Mouse (Mus musculus) kidney, postnatal 10 days (tissue): ENCODE results near the gene Kcnq4.
A peak's percentile ranks its signal among the peaks of the same experiment; 100 is the strongest.

Experiments
- DNase-seq: peaks from one replicate; pipeline ENCODE4 v3.0.0; 2021; ENCODE audit warnings: mixed read lengths

Kcnq4 gene

DNA sequence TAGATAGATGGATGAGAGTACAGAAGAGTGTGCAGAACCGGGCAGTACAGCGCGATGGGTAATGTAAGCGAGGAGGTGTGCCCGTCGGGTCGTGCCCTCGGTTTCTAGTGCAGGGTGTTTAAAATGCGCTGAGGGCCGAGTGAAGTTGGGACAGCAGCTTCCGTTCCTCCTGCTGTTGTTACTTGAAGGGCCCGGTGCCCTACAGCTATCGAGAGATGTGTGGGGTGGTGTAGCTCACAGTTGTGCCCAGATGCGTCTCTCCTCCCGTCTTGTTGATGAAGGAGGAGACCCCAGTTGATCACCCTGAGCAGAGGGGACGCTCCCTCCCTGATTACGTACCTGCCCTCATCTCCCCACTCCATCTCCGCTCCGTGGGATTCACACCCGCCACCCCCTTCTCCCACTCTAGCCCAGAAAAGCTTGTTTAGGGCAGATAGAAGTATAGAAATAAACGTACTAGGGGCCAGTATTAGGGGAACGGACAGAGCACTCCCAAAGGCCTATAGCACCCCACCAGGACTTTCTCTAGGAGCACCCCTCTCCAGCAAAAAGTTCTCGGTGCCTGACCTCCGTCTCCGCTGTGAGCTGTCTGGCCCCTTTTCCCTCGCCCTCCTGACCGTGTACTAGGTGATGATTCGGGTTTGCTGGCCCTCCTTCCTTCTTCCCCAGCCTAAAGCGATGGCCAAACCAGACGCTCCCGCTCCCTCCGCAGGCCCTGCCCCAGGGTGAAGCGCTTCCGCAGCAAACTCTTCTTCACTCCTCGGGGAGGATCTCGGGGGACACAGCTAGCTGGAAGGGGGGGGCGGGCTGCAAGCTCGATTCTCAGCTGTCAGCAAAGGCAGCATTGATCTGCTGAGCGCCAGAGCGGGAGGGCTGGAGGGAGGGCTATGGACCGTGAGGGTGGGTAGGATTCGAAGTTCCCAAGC lies at the start of gene Kcnq4:
Gene Kcnq4, minus strand, starts transcription at position 672 of the 926 bp plus-strand sequence.
- DNase-seq: no peak

DNA sequence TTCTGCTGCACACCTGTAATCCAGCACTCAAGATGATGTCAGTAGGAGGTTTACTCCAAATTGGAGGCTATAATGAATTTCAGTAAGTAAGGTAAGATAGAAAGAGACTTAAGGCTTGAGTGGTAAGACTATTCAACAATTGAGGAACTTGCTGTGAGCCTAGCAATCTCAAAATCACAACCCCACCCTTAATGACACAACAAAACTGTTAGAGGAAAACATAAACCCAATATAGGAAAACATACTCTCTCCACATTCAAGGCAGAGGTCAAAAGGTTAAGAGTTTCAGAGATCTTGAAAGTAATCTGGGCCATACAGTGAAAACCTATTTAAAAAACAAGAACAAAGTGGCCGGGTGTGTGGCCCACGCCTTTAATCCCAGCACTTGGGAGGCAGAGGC lies 48.3 kb upstream of the Kcnq4 start:
- DNase-seq: no peak

DNA sequence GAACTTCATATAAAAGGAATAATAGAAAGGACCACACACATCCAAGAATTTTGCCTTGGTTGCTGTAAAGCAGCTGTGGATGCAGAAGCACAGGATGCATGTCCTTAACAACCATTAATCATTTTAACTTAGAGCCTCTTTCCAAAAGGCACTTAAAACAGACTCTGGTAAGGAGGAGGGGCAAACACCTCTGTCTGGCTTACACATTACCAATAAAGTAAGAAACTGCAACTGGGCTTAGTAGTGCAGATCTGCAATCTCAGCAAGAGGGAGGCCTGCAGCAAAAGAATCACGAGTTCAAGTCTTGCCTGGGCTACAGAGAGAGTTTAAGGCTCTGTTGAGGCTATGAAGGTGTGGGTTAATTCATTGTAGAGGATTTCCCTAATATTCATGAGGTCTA lies 47.2 kb upstream of the Kcnq4 start:
- no peak for DNase-seq

DNA sequence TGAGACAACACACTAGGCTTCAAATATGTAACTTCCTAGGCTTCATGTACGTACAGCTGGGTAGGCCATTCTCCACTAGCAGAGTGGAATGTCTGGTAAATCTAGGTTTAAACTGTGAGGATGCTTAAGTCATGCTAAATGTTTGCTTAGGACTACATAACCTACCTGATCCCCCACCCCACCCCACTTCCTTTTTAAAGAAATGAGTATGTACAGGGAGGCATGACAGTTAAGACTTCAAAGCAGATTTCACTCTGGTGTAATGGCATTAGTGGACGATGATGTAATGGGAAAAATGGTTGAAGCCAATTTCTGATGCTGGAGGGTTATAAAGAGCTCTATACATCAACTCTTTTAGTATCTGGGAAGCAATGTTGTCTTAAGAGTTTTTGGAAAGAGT lies 44.5 kb upstream of the Kcnq4 start:
- no peak for DNase-seq

DNA sequence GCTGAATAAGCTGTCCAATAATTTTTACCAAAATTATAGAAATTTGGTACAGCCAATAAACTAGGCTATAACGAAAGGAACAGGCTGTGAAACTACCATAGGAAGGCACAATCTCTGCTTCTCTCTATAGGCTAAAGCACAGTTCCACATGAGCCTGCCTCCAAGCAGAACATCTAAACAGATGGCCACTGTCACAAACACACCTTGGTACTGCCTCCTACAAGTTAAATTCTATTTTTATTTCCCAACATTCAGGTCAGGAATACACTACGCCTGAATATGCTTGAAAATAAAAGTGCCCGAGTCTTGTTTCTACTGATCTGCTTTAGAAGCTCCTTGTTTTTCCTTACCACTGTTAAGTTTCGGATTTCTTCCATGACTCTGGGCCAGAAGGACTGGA lies 41.6 kb upstream of the Kcnq4 start:
- no peak for DNase-seq

DNA sequence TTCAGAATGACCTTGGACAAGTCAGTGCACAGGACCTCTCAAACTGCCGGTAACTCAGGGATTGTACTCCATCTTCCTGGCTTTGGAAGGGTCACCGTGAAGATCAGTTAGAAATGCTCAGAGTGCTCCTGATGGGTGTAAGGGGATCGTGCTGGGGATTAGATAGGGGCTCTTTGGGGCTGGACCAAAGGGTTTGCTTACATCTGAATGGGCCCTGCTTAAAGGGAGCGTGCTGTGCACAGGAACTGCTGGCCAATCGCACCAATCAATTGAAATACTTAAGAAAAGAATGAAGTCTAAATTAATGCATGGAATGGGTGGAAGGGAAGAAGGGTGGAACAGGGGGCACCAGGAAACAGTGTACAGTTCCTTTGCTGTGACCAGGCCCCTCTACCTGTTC lies 7.4 kb upstream of the Kcnq4 start:
- no peak for DNase-seq

DNA sequence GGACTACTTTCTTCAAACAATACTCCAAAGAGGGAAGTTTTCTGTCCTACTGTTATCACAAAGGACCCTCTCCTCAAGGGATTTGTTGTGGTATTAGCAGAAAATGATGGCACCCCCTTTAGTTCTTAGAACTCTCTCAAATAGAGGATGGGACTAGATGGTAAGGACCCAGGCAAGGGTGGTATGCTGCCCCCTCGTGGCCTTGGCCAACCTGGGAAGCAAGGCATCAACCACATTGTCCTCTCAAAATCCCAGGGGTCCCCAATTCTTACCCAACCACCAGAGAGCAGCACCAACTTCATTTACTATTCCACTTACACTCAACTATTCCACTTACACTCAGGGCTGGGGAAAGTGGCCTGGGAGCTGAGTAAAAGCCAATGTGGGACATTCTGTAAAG lies 6.9 kb upstream of the Kcnq4 start:
- DNase-seq: peak; percentile 86

DNA sequence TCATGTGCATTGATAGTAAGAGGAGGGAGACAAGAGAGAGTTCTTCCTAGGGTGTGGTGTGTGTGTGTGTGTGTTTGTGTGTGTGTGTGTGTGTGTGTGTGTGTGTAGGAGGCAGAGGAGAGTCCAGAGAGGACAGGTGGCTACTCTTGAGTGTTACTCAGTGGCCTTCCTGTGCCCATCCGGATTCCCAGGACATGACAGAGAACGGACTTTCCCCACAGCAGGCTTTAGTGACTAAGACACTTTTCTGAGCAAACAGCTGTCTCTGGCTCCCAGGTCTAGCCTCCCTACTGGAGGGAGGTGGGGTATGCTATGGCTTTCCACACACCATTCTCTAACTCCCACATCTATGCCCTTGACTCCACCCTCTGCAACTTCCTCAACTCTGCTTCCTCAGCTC lies 1.2 kb upstream of the Kcnq4 start:
- no peak for DNase-seq

DNA sequence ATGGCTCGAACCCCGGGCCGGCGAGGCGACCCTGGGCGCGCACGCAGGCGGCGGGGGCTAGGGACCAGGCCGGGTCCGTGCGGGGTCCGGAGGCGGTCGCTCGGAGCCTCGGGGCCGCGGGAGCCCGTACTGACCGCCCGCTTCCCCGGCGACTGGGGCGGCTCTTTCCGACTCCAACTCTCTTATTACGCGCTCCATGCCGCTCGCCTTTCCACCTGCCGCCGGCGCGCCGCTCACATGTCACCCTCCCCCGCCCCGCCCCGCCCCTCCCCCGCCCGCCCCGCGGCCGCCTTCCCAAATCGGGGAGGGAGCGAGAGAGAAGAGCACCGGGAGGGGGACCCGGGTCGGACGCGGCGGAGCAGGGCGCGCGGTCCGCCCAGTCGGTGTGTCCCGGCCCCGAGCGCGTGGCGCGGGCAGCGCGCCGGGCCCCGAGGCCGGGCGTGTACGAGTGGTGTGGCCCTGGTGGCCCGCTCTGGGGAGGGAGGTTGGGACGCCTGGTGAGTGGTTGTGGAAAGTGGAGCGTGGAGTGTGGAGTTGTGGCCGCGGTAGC lies 1.1 kb downstream of the Kcnq4 start:
- DNase-seq: peak; percentile 51

DNA sequence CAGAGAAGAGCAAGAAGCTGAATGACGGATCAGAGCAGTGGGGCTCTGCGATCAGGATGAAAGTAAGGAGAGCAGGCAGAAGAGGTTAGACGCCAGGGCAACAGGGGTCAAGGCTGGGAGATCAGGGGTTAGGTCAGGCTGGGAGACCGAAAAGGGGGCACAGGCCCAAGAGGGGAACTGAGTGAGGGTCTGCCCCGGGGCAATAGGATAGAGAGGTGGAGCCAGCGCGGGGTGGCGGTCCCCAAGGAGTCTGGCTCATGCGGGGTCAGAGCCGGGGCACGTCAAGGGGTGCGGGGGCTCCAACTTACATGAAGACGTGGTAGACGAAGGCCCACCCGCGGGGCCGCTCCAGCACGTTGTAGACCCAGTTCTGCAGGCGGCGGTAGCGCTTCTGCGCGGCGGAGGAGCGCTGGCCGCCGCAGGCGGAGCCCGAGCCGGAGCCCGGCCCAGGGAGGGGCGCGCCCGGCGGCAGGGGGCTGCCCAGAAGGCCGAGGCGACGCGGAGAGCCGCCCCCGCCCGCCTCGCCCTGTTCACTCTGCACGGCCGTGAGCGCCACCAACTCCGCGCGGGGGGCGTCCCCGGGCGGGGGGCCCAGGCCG lies 1.8 kb downstream of the Kcnq4 start:
- peak; percentile 40 for DNase-seq

DNA sequence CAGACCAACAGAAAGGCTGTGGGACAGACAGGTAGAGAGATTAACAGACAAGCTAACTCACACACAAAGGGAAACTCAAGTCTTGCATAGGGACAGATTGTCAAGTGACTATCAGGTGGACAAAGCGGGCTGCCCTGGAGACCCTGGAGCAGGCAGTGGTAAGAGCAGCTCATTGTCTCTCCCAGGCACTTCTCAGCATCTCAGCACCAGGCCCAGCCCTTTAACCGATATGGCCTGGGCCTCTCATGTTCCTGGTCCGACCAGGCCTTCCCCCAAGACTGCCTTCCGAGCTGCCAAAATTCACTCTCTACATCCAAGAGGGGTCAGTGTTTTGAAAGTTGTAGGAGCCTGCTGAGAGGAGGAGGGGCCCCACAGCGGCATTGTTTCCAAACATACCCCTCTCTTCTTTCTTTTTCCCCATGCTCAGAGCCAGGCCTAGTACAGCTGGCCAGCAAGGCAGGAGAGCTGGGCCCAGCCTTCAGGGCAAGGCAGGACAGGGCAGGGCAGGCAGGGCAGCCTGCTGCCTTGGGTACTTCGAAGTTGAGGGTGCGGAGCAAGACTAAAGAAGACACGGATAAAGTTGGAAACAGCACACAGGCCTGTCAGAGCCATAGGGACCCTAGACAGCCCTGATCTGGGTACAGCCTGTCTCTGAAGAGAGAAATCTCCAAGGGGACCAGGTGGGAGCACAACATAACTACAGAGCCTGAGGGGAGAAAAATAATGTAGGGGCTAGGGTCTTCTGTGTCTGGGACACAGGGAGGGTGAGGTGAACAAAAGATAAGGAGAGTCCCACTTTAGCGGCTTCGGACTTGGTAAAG lies 2.5 kb downstream of the Kcnq4 start:
- no peak for DNase-seq

DNA sequence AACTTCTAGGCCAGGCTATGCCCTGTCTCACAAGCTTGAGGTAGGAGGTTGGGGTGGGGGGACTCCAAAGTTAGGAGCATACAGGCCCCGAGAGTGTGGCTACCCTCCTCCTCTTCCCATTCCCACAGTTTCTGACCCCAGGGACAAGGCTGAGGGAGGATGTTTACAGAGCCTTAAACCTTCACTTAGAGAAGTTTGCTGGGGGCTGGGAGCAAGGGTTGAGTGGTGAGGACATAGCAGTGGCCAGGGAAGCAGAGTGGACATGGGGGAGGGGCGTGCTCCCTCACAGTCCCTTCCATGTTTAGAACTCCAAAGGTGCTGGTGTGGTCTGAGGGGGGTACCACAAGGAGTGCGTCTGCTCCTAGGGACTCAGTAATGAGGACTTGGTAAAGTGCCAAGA lies 4.8 kb downstream of the Kcnq4 start:
- no peak for DNase-seq

DNA sequence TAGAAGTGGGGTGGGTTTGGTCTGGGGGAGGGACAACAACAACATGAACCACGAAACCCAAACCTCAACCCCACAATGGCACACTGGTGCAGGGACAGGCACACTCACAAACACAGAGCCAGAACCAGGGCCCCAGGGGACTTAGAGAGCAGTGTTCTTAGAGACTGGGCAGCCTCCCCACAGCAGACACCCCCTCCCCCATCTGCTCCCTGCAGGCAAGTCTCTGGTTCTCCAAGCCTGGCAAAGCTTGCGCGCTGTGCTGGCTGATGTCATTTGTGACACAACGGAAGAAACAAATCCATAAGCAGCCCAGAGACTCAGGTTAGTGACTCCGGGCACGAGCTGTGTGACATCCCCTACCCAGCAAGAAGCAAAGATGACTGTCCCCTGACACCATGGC lies 7.1 kb downstream of the Kcnq4 start:
- peak; percentile 28 for DNase-seq

DNA sequence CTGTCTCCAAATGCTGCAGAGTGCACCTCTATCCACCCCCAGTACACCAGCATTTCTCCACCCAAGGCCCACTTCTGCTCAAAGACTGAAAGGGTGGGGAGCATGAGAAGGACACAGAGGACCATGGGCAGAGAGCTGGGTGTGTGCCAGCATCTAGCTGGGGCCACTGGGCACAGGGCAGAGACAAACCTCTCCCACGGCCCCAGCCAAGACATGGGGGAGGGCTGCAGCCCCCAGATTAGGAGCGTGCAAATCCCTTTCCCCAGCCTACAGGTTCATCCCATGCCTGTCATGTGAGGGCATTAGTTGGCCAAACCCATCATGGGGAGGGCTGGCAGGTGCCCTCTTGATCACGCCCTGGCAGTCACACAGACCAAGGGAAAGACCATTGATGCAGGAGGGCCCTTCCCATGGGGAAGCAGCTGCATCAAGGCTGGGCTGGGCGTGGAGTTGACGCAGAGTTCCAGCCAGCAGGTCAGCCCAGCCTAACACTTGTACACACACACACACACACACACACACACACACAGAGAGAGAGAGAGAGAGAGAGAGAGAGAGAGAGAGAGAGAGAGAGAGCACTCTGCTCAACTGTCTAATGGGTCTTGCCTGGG lies 14.3 kb downstream of the Kcnq4 start:
- DNase-seq: no peak

DNA sequence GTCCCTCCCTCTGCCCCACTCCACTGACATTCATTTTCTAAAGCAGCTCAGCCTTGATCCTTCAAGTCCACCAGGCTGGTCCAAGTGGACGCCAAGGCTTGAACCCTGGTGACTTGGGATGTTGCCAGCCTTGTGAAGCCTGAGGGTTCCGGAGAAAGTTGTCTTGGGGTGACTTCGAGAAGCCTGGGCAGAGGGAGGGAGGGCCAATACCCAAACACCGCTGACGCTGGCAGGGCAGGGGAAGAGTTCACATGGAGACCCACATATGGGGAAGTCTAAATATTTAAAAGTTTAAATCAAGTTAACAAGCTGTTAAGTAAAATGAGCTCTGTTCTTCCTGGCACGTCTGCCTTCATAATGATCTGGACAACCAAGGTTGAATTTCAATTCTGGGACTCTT lies 15.7 kb downstream of the Kcnq4 start:
- DNase-seq: no peak

DNA sequence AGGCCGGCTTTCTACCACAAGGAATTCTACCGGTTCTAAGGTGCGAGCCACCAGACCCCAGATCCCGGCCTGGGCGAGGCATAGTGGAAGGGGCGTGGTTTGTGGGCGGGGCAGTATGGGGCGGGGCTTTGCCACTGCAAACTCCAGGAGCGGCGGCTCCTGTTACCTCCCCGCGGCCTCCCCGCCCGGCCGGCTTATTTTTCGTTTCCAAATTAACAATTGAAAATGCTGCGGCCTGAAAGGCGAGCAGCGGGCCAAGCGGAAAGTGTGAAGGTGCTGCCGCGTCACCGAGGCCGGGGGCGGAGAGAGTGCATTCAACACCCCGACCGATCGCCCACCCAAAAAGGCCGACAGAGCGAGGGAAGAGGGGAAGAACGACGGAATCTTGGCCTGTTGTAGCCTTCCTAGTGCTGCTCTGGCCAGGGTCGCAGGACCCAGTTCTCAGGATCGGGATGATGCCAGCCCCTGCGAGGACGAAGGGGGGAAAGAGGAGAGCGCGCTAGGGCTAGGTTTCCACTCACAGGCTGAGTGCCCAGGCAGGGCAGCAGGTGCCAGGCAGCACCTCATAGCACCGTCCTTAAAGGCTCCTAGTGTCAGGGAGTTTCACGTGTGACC lies 17.3 kb downstream of the Kcnq4 start:
- DNase-seq: peak; percentile 87

DNA sequence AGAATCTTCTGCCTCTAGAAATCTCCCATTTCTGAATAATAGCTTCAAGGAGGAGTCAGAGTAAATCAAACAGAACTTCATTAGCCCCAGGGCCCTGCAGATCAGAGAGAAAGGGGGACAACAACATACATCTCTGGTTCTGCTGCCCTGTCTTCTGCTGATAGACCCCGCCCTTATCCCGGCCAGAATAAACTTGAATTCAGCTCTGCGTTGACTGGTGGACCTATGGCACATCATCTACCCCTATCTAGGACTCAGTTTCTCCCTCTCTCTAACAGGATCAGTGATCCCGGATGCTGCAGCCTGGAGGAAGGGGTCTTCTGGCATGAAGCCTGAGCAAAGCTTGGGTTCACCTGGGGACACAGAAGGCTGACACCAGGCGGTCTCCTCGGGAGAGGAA lies 17.8 kb downstream of the Kcnq4 start:
- DNase-seq: no peak

DNA sequence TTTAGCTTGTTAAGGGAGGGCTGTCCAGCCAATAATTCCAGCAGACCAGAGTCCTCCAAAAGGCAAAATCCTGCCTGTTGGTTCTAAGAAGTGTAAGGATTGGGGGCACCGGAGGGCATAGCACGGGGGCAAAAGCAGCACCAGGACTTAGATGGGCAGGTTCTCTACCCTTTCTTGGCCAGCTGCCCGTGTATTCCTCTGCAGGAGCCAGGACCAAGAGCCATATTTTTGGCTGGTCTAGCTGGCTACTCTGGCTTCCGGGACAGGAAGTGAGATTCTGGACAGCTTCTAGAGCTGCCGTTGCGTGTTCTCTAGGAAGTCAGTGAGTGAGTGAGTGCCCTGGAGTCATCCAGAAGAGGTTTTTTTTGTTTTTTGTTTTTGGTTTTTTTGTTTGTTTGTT lies 18.3 kb downstream of the Kcnq4 start:
- peak; percentile 64 for DNase-seq

DNA sequence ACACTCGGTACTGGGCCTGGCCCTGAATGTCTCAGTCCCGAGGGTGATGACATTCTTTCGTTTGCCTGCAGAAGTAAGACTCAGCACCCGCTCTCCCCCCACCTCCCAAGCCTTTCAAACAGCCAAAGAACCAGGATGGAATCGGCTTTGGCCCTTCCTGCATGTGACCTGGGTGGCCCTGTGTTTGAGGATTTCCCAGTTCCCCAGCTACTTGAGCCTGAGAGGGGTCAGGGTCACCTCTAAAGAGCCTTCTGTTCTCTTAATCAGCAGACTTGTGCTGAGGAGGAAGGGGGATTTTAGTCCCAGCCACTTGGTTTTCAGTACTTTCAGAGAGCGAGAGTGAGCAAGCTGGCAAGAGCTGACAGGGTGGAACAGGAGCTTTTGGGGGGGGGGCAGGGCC lies 19.0 kb downstream of the Kcnq4 start:
- no peak for DNase-seq

DNA sequence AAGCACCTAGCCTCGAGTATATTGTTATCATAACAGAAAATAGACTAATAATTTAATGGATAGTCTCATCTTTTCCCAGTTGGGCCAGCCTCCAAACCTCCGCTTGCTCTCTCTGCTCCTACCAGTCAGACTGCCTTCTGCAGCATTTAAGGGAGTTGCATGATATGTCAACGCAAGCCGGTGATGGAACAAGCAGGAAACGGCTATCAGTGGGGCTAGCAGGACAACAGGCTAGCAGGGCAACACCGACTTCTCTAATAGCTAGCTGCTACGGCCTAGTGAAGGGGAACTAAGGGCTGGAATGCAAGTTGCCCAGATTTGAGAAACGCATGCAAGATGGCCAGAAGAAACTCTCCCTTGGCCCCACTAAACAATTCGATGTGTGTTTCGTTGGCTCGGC lies 20.6 kb downstream of the Kcnq4 start:
- DNase-seq: no peak

DNA sequence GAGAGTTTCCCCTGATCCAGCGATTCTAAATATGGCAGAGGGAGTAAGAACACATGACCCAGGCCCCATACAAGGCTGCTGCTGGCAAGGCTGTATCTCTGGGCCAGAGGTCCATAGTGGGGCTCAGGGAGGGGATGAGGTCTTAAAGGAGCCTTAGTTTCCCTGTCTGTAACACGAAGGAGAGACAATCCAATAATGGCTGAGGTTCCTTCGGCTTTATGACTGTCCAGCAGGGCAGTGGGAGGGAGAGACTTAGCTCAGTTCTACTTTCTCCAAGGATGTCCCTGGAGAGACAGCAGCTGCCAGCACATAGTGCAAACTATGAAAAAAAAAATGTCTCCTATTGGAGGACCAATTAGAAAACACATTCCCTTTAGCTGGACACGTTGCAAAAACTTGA lies 22.2 kb downstream of the Kcnq4 start:
- peak; percentile 44 for DNase-seq

DNA sequence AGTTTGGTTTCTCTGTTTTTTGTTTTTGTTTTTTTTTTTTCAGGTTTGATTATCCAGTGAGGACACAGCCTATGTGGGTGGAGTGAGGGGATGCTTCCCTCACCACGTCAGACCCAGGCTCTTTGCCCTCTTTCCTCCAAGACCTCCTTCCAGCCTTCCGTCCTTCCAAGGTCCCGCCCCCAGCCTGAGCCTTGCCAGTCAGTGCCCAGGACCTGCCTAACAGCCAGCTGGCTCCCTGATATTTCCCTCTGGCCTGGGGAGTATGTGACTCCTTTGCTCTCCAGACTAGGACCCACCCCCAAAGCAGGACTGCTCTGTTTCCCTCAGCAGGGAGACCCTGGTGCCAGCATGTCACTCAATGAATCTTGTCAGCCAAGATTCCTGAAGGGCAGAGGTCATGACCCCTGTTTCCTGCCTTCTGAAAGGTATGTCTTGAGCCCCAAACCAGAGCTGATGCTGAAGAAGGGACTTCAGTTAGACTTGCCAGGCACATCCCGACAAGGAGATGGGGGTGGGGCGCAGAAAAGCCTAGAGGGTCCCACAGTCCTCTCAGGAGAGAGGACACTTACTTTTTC lies 22.8 kb downstream of the Kcnq4 start:
- no peak for DNase-seq
